Mouse (Mus musculus) embryo, embryonic 10.5 days (tissue): ENCODE results near the gene Gm11214.
A peak's percentile ranks its signal among the peaks of the same experiment; 100 is the strongest.

Experiments used
- DNase-seq: peaks from one replicate; pipeline ENCODE4 v3.0.0-alpha.2; 2015; ENCODE audit warnings: low spot score

The Gm11214 gene

DNA sequence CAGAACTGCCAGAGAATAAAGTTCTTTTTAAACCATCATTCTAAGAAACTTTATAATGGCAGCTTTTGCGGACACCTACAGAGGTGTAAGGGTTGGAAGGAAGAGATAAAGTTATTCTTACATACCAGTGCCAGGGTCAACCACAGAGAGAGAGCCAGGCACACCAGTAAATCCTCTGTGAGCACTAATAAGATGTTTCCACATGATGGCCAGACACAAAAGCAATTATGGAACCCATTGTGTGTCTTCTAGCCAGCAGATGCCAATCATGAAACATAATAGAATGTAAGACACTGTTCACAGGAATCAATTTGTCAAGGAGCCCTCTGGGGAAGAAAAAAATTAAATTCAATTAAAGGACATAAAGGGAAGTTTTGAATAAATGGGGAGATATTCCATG is 1.8 kb downstream of the Gm11214 start:
- peak; percentile 36 for DNase-seq

DNA sequence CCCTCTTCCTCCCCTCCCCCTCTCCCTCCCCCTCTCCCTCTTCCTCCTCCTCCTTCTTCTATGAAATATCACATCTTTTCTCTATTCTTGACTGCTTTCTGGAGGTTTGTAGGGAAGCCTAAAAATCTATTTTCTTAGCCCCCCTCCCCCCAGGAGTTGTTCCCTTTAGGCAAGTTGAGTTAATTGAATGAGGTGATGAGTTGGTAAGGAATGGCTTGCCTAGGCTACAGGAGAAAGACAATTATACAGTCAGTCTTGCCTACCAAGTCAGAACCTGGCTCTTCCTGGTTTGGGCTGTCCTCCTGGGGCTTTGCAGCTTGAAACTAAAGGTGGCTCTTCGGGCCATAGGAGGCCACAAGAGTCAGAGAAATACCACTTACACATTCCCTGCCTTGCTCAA is 3.4 kb downstream of the Gm11214 start:
- no peak for DNase-seq

DNA sequence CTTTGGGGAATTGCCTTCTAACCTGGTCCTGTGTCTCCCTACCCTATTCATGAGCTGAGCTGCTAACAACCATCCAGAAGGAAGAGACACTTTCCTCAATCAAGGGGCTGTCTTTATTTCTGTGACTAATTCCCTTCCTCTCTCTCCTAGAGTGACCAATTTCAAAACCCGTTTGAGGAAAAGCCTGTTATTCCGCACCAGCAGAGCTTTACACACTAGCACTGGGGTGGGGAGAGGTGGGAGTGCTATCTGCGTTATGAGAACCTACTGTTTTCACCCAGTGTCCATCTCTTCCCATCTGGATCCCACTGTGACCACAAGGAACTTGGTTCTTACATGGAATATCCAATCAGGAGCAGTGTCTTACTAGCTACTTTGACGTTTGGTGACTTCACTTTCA is 4.1 kb downstream of the Gm11214 start:
- DNase-seq: peak; percentile 5

DNA sequence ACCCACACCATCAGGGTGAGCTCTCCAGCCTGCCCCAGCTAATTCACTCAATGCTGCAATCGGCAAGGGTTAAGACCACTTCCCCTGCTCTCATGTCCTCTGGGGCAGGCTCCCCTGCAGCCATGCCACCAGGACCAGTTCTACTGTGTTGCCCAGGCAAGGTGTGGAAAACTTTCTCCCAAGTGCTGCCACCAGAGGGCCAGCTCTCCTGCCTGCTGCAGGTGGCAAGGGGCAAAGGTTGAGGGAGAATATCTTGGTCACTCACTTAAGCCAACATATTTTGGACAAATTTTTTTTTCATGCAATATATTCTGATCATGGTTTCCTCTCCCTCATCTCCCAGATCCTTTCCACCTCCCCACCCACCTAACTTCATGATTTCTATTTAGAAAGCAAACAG is 8.8 kb downstream of the Gm11214 start:
- no peak for DNase-seq

DNA sequence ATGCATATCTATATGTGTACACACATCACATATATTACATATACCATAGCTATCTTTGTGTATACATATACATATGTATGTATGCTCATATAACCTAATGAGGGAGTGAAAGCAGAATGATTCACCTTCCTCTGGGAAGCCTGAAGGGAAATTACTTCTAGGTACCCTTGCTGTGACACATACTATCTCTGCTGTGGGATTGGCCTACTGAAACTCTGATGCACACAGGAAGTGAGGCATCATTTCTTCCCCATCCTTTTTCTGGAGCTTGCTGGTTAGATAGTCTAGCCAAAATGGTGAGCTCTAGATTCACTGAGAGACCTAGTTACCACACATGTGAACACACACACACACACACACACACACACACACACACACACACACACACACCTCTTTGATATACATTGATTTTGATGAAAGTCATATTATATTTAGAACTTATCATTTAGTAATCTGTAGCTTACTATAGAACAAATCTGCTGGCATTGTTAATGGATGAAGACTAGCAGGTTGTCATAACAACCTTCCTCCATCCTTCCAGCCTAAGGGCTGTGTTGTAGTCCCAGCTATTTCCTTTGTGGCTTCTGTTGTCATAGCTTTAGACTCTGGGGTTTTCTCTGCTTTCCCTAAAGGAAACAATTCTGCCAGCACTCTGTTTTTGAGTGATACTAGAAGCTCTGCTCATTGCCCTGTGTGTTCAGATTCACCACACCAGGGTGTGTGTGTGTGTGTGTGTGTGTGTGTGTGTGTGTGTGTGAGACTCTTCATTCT is 19.0 kb downstream of the Gm11214 start:
- DNase-seq: no peak

DNA sequence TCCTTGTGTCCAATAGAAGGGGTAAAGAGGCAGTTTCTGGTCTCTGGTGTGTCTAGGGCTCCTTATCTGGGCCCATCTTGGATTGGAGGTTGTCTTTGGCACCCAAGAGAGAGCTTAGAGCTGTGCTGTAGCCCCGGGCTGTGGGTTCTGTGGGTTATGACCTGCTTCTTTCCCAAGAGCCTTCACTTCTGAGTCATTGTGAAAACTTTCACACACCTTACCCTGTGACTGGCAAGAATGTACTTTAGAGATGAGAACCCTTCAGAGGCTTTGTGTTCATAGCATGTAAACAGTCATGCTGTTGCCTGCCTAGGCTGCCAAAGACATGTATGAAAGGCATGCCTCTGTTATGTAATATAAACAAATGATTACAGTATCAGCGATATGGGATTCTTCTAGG is 23.3 kb downstream of the Gm11214 start:
- no peak for DNase-seq

DNA sequence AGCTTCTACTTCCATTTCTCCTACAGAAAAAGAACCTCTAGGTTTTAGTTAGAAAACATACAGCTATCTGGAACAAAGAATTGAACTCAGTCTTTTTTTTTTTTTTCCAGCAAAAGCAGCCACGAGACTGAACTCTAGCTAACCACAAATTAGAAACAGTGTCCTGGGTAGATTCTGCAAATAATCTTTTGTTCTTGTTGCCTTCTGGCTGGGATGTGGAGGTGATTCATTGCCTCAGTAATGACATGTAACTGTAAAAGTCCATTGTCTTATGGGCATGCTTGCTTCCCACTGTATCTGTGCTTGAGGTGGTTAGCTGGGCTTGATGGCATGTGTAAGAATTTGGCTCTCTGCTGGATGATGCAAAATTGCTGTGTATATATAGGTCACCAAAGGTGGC is 24.6 kb downstream of the Gm11214 start:
- no peak for DNase-seq

DNA sequence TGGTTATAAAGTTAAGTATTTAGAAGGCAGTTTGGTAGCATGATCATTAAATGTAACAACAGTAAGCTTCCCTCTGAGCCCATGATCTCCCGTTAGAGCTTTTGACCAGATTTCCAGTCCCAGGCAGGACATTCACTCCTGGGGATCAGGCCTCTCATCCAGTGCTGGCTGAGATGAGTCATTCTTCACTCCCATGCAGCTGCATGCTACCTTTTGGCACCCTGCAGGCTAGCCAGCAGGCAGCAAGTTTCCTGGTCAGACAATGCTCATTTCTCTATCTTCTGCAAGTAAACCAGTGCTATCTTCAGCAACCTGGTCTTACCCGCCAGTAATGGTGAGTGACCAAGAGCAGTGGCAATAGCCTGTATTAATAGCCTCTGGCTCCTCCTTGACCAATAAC is 30.0 kb downstream of the Gm11214 start:
- no peak for DNase-seq

DNA sequence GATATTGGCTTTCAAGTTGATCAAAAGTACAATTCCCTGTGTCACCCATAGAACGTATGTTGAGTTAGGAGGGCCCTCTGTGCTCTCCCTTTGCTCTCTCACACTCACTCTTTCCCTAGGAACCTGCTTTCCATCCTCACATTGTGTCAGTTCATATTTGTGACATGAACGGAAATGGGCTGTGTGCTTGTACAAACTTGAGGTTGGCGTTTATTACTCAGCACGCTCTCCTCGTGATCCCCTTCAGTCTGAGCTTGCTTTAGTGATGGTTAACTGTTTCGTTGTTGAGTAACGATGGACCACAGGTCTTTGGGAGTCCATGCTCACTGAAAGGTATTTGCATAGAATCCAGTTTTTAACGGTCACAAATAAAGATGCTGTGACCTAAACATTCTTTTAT is 36.1 kb downstream of the Gm11214 start:
- no peak for DNase-seq

DNA sequence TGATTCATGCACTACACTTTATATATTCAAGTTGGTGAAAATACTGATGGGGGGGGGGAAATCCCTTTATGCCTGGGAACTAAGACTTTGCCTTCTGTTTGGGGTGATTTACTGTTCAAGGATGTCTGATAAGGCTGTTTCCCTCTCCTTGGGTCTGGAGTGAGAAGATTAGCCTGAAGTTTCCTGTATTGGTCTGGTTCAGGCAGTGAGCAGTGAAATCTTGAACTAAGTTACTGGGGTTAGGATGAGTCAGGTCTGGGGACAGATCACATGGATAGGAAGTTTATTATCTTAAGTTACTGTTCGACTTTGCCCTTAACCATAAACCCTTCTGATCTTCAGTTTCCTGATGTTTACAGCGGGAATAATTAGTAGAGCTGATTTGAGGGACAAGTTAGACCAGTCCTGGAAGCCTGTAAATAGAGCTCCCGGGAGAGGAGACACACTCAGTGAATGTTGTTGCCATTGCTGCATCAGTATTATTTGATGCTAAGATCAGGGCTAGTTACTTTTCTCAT is 37.6 kb downstream of the Gm11214 start:
- no peak for DNase-seq

DNA sequence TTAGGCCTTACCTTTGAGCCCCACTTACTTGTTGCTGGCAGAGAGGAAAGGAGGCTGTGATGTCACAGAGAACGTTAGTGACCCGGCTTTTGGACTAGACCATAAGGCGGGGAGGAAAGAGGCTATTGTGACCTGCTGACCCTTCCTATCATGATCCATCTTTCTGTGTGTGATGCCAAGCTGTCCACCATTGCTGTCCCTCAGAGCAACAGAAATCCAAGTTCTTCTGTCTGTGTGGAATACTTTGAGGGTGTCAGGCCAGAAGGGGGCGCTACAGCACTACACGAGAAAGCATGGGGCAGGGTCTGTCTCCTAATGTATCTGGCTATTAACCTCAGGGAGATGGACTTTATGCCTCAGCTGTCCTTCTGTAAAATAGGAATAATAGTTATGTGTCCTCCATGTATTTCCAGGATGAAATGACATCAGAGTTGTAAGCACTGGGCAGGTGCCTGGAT is 40.8 kb downstream of the Gm11214 start, which contains the start of gene Tex48:
Gene Tex48, minus strand, starts transcription at position 51 of the 458 bp plus-strand sequence.
- peak; percentile 70 for DNase-seq

DNA sequence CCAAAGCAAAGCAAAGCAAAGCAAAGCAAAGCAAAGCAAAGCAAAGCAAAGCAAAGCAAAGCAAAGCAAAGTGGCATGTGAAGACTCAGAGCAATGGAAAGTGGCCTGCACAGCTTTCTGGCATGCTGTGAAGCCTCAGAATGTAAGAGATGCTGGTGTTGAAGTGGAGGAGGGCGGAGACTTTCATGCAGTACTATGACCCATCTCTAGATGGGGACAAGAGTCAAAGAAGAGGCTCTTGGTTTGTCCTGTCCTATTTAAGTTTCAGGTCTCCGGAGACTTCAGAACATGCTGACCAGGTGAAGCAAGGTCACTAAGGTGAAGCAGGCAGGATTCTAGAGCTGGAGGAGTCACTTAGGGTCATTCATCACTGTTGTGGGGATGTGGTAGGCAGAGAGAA is 41.3 kb downstream of the Gm11214 start:
- no peak for DNase-seq
